Mouse (Mus musculus): ENCODE measurements around the gene Aldh3b1.
"Not testable (repeated sequence)": the region's sequence is repeated elsewhere in the genome, so short reads cannot be mapped to it uniquely, and the experiment has no call there.

The Aldh3b1 gene

GRCm38 (mm10) chr19:3929211-3929941, at the start of gene Aldh3b1:
Gene Aldh3b1 (minus strand): TSS chr19:3929808.
- CTCF ChIA-PET = interaction anchor here (0.6 kb wide), 1 partner anchor 28 kb away, joined by 4 read pairs; no protein-coding TSS in a partner anchor

DNA sequence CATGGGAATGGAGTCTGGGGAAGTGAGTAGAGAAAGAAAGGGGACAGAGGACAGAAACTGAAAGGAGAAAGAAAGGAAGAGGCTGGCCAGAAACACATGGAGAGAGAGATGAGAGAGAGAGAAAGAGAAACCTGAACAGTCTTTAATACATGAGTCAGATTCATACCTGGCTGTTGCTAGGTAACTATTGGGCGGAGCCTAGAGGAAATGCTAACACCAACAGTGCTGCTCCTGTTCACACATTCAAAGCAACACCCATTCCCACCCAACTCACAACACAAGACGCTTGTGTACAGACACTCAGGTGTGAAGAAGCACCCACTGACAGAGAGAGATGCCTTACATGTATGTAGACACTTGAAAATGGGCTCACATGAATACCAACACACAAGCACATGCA, 46.3 kb upstream of the Aldh3b1 start:
- CTCF ChIA-PET = no interaction called here

DNA sequence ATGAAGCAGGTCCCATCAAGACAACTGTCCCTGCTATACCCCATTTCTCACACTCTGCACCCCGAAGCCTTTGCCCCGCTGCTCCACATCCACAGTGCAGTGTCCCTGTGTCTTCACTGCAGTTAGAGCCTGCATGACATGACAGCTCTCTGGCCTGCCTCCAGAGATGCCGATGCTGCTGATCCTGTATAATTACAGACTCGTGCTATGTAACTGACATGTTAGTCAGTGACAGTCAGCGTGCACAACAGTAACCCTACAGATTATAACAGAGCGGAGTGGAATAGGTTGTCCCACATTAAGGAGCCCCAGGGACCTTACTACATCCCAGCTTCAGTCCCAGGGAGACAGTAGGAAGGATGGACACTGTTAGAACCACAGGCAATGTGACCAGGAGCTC, 45.0 kb upstream of the Aldh3b1 start:
- CTCF ChIA-PET = not testable (repeated sequence)

DNA sequence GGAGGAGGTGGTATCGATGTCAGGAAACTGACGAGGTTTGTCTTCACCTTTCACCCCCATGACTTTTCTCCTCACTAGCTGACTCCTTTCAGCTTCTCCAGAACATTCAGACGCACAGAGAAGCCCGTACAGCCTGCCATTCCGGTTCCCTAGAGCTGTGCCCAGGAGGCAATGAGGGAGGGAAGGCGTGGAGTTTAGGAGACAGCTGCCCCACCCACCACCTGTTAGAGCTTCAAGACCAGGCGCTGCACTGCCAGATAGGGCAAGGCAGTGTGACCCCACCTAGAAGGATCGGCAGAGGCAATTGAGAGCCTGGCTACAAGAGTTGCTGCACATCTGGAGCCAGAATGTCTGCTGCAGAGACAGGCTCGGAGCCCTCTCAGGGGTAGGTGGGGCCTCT, 42.6 kb upstream of the Aldh3b1 start, which contains the start of gene Aldh3b2:
TSS of gene Aldh3b2 (plus strand) at position 100 of the 400 bp plus-strand sequence.
- CTCF ChIA-PET = interaction anchor here (0.6 kb wide), 1 partner anchor 123 kb away, joined by 3 read pairs; no protein-coding TSS in a partner anchor

GRCm38 (mm10) chr19:3967258-3967657, 37.6 kb upstream of the Aldh3b1 start:
- CTCF ChIA-PET = interaction anchor here (0.6 kb wide), 1 partner anchor 14 kb away, joined by 5 read pairs; no protein-coding TSS in a partner anchor

DNA sequence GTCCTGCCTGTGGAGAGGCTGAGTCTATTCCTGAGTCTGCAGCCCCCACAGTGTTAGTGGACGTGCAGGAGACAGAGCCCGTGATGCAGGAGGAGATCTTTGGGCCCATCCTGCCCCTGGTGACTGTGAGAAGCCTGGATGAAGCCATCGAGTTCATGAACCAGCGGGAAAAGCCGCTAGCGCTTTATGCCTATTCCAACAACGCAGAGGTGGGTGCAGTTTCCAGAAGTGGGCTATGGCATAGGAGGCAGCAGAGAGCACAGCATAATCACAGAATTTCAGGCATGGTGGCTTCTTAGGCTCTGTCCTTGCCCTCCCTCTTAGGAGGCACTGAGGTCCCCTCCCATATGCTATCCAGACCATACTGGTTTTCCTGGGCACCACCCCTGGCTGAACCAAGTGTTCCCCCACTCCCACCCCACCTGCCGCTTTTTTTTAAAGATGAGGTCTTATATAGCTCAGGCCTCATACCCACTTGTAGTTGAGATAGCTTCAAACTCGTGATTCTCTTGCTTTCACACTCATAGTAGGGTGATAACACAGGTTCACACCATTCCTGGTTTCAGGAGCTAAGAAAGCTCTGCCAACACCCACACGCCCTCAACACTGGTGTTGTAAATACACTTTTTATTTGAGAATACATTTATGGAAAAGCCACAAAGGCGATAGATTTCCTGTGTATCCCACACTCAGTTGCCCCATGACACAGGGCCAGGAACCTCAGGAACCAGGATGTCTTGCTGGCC, 36.9 kb upstream of the Aldh3b1 start:
- CTCF ChIA-PET = interaction anchor here (0.6 kb wide), 1 partner anchor 13 kb away, joined by 5 read pairs; no protein-coding TSS in a partner anchor

DNA sequence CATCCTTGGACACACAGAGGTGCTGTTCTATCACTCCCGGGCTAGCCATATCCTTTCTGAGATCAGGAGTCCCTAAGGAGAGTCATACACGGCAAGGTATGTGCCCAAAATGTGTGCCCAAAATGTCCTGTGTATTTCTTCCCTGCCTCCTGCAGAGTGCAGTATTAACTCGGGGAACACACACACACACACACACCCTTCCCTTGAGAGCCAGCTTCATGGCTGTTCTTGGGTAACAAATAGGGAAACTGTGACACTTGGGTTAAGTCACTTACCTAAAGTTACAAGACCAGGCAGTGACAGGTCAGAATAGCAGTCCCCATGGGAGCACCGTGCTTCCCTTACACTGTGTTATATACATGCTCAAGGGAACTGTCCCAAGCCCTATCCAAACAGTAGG, 34.4 kb upstream of the Aldh3b1 start:
- CTCF ChIA-PET = no interaction called here

GRCm38 (mm10) chr19:3962469-3962868, 32.9 kb upstream of the Aldh3b1 start:
- CTCF ChIA-PET = no interaction called here

DNA sequence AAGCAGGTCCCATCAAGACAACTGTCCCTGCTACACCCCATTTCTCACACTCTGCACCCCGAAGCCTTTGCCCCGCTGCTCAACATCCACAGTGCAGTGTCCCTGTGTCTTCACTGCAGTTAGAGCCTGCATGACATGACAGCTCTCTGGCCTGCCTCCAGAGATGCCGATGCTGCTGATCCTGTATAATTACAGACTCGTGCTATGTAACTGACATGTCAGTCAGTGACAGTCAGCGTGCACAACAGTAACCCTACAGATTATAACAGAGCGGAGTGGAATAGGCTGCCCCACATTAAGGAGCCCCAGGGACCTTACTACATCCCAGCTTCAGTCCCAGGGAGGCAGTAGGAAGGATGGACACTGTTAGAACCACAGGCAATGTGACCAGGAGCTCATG, 32.2 kb upstream of the Aldh3b1 start:
- CTCF ChIA-PET = not testable (repeated sequence)

- CTCF ChIA-PET = interaction anchor here (0.6 kb wide), 2 partner anchors 13 to 229 kb away, joined by 3 to 4 read pairs; no protein-coding TSS in a partner anchor
Observed at GRCm38 (mm10) chr19:3960211-3960610, 30.6 kb upstream of the Aldh3b1 start.

DNA sequence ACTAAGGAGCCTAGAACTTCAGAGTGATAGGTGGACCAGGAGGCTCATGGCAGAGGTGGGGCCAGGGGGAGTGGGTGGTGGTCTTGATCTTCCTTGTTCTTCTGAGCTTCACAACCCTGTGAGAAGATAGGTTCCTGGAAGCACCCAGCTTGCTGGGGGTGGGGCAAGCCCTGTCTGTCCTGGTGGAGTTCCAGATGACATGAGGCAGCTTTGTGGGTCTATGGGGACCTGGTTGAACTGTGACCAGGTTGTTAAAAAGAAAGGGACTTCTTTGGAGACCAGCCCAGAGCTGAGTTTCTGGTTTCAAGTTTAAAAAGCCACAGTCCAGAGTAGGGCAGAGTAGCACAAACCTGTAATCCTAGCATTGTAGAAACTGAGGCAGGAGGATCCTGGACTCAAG, 29.4 kb upstream of the Aldh3b1 start:
- CTCF ChIA-PET = no interaction called here

- CTCF ChIA-PET = no interaction called here
Observed at GRCm38 (mm10) chr19:3958470-3958869, 28.9 kb upstream of the Aldh3b1 start, which contains the start of gene Aldh3b3. Gene Aldh3b3 (plus strand): TSS chr19:3958645.

DNA sequence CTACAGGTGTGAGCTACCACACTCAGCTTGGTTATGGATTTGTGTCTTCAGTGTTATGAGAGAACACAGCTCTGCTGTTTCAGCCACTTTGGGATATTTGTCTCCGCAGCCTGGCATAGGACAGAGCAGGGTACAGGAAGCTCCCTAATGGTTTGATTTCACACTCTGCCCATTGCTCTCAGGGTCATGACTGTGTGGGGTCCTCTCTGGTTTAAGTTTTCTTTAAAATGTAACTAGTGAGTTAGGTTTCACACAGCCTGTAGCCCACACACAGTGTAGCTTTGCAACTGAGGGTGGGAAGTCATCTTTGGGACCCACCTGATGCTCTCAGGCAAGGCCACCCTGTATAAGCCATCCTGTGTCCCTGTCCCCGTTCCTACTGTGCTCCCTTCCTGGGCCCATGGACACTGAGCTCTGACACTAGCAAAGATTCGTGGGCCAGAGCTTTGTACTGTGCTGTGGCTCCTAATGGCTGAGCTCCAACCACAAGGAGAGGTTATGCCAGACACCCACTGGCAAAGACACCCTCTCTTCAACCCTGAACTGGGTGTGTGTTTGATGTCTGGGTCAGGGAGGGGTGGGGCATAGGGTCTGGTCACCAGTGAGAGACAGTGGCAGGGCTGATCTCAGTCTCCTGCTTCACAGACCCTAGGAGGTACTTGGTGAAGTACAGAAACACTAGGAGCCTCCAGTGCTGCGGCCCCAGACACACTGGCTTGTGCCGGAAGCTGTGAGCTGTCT, 27.9 kb upstream of the Aldh3b1 start:
- CTCF ChIA-PET = not testable (repeated sequence)

GRCm38 (mm10) chr19:3955804-3956203, 26.2 kb upstream of the Aldh3b1 start:
- CTCF ChIA-PET = no interaction called here

GRCm38 (mm10) chr19:3955033-3955432, 25.4 kb upstream of the Aldh3b1 start:
- CTCF ChIA-PET = no interaction called here

- CTCF ChIA-PET = interaction anchor here (0.6 kb wide), 1 partner anchor 47 kb away, joined by 4 read pairs; no protein-coding TSS in a partner anchor
Observed at GRCm38 (mm10) chr19:3952099-3952498, 22.5 kb upstream of the Aldh3b1 start.

- CTCF ChIA-PET = no interaction called here
Observed at GRCm38 (mm10) chr19:3951461-3951860, 21.9 kb upstream of the Aldh3b1 start.

GRCm38 (mm10) chr19:3950331-3950730, 20.7 kb upstream of the Aldh3b1 start:
- CTCF ChIA-PET = no interaction called here

DNA sequence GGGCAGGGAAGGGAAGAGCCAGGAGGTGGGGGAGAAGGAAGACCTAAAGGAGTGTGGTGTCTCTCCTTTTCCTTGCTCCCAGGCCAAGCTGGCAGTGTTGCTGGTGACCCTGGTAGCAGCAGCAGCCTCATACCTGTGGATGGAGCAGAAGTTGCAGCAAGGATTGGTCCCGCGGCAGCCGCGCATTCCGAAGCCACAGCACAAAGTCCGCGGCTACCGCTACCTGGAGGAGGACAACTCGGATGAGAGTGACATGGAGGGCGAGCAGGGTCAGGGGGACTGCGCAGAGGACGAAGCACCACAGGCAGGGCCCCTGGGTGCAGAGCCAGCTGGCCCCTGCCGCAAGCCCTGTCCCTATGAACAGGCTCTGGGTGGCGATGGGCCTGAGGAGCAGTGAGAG, 18.9 kb upstream of the Aldh3b1 start:
- CTCF ChIA-PET = interaction anchor here (0.5 to 1.1 kb wide), 4 partner anchors 32 to 388 kb away, joined by 3 to 4 read pairs (median 4); no protein-coding TSS in a partner anchor

DNA sequence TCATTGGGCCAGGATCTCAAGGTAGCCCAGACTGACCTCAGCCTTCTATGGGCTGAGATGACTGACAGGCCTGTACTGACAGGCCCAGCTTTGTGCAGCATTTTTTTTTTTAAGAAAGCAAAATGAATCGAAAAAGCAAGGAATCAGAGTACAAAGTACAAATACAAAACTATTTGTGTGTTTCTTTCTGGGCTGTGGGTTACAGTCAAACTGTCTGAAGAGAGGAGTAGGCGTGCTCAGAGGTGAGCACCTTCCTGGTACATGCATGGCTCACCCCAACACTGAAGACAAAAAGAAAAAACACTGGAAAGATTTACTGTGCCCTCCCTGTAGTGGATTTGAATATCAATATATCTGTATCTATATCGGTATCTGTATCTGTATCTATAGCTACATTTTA, 18.2 kb upstream of the Aldh3b1 start:
- CTCF ChIA-PET = no interaction called here

GRCm38 (mm10) chr19:3946715-3947114, 17.1 kb upstream of the Aldh3b1 start:
- CTCF ChIA-PET = interaction anchor here (0.5 to 1.0 kb wide), 3 partner anchors 14 to 95 kb away, joined by 3 to 4 read pairs (median 3); partner anchors contain the start of gene Chka

Data from spleen, embryonic (tissue).